Mouse (Mus musculus) bone marrow macrophage, adult 2 months (primary cell): ENCODE measurements around the gene Psma7.

Experiments
- CTCF ChIP-seq: IDR thresholded peaks from 2 replicates; pipeline ENCODE4 v1.5.1; 2012; ENCODE audit warnings: low read depth, mild to moderate bottlenecking, low read length, moderate library complexity
- POLR2A ChIP-seq: IDR thresholded peaks from 2 replicates; pipeline ENCODE4 v1.6.1; 2012; ENCODE audit warnings: mild to moderate bottlenecking, low read depth, low read length, borderline replicate concordance

DNA sequence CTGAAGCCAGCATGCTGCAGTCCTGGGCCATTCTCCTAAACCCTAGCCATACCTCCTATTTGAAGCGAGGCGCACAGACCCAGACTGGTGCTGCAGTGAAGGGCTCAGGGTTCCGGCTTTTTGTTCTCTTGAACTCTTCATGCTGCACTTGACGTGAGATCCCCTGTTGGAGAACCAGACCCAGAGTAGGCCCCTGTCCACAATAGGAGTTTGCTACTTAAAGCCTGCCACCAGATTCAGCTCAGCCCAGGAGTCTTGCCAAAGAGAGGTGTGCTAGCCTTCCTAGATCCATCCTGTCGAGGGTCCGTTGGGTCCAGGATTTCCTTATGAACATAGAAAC is 16.4 kb downstream of the Psma7 start:
- TF ChIP-seq CTCF (no peak), POLR2A (no peak)
